Mouse (Mus musculus): ENCODE data around the gene Thpo.

Gene Thpo

DNA sequence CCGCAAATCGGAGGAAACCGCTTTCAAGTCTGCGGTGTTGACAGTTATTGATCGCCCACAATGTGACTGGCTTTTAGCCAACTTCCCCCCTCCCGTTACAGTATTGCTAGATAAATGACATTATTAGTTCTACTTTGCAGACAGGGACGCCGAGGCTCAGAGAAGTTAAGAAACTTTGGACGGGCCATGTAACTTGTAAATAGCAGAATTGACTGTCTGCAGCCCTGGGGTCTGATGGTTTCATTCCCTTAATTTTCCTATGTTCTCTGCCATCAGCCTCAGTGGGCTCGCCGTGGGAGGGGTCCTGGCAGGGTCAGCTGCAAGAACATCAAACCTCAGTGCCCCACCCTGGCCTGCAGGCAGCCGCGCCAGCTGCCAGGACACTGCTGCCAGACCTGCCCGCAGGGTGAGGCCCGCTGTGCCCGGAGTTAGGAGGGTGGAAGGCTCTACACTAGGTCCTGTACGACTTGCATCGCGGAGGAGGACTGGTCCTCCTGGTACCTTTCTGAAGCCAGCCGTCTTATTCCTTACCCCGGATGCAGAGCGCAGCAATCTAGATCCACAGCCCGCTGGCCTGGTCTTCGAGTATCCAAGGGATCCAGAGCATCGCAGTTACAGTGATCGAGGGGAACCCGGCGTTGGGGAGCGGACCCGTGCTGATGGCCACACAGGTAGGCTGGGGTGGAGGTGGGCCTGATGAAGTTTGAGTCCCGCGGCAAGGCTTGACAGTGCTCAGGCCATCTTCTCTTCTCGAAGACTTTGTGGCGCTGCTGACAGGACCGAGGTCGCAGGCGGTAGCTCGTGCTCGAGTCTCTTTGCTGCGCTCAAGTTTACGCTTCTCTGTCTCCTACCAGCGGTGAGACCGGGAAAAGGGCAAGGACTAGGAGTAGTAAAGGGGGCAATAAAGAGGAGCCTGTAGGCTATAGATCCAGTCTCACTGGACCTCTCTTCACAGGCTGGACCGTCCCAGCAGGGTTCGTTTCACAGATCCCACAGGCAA lies at the start of gene Thpo:
Thpo (minus strand) TSS at position 781 of the 1,000 bp plus-strand sequence.
- no peak for DNase-seq (ENCODE audit: low spot score in 2 of 2)

- DNase-seq (ENCODE audit: low spot score in 2 of 2), result no peak
Measured at GRCm38 (mm10) chr16:20783891-20784290, 49.6 kb upstream of the Thpo start.

- DNase-seq (ENCODE audit: low spot score in 2 of 2), result no peak
Measured at GRCm38 (mm10) chr16:20781101-20781630, 46.9 kb upstream of the Thpo start.

DNA sequence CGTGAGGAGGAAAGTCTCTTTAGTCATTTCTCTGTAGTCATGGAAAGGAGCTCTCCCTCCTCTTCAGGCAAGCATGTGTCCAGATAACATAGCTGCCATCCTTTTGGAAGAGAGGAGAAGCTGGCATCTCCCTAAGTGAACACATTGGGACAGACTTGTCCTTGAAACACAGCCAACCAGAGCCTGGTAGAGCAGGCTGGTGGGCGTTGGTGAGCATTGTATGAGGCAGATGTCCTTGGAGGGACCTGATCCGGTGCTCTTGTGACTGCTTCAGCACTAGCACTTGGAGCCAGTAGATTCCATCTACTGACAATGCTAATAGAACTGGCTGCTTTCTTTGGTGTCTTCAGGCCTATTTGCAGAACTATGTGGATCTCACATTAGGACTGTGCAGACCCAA lies 45.5 kb upstream of the Thpo start:
- no peak for DNase-seq (ENCODE audit: low spot score in 2 of 2)

- DNase-seq (ENCODE audit: low spot score in 2 of 2), result no peak
Measured at GRCm38 (mm10) chr16:20775021-20775420, 40.7 kb upstream of the Thpo start.

DNA sequence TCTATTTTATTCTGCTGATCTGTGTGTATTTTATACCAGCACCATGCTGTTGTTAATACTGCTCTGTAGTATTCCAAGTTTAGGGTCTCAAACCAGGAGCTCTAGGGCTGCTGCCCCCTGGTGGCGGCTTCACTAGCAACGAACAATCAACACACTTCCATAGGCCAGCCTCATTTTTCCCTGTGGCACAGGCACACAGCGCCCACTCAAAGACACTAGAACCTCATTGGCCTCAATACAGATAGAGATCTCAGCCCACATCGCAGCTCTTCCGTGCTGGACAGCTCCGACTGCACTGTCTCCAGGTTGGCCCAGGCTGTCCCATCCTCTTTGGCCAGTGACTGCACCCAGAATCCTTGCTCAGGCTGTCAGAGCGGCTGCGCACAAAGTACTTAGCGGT lies 30.9 kb upstream of the Thpo start:
- DNase-seq (ENCODE audit: low spot score in 2 of 2), result no peak

- DNase-seq (ENCODE audit: low spot score in 2 of 2), result no peak
Measured at GRCm38 (mm10) chr16:20761681-20762080, 27.4 kb upstream of the Thpo start.

DNA sequence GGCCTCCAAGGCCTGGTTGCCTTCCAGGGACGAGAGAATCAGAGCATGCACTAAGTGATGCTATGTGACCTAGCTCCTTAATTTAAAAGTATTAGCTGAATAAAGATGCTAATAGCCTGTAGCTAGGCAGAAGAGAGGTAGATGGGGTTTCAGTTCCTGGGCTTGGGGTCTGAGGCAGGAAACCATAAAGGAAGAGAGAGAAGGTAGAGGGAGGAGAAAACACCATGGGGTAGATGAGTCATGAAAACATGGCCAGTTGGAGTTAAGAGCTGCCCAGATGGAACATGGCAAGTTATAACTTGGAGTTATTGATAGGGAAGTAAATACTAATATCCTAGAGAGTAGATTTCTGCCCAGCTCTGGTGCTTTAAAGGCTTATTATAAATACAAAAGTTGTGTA lies 23.1 kb upstream of the Thpo start:
- DNase-seq (ENCODE audit: low spot score in 2 of 2), result no peak

- no peak for DNase-seq (ENCODE audit: low spot score in 2 of 2)
Measured at GRCm38 (mm10) chr16:20756052-20756451, 21.7 kb upstream of the Thpo start.

GRCm38 (mm10) chr16:20750518-20750917 lies 16.2 kb upstream of the Thpo start:
- DNase-seq (ENCODE audit: low spot score in 2 of 2), result peak in 1 of 2 experiments; percentile 23

DNA sequence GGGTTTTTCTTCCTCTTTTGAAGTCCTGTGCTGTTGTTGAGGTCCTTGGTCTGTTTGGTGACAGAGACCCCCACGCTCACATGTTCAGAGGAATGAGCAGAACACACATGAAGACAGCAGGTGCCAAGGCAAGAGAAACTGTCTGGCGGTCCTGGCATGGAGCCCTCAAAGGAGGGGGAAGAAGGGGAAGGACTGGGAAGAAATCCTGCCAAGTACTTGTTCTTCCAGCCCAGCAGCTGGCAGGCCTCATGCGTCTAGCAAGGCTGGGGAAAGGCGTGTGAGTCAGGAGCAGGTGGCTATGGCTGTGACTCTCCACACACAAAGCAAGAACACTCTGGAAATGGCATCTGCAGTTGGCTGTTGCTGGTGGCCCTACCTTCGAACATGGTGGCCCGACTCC lies 12.3 kb upstream of the Thpo start:
- DNase-seq (ENCODE audit: low spot score in 2 of 2), result peak; percentile 77

GRCm38 (mm10) chr16:20739845-20740244 lies 5.5 kb upstream of the Thpo start:
- DNase-seq (ENCODE audit: low spot score in 2 of 2), result no peak

- no peak for DNase-seq (ENCODE audit: low spot score in 2 of 2)
Measured at GRCm38 (mm10) chr16:20736823-20737222, 2.5 kb upstream of the Thpo start.

DNA sequence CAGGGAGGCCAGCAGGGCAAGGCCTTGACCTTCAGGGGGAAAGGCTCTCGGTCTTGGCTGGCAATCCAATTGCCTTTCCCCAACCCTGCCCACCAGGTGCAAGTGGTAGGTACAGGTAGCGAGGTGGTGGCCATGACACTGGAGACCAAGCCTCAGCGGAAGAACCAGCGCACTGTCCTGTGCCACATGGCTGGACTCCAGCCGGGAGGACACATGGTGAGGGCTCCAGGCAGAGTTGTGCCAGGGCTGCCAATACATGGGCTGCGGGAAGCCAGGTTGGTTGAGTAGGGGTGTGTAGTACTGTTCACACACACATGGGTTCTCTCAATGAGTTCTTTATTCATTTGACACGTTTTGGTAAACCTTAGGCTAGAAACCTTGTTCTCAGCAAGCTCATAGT lies 1.9 kb upstream of the Thpo start:
- no peak for DNase-seq (ENCODE audit: low spot score in 2 of 2)

DNA sequence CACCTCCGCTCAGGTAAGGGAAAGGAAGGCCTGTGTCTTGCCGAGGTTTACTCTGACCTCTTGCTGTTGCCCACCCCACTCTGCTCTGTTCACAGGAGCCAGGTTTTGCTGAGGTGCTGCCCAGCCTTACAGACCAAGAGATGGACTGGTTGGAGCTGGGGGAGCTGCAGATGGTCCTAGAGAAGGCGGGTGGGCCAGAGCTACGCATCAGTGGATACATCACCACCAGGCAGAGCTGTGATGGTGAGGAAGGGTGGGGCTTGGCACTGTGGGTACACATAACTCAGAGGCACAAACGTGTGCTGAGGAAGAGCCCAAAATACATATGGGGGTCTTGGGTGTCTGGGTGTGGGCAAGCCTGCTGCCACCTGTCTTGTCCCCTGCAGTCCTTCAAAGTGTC lies 1.3 kb upstream of the Thpo start:
- DNase-seq (ENCODE audit: low spot score in 2 of 2), result no peak

DNA sequence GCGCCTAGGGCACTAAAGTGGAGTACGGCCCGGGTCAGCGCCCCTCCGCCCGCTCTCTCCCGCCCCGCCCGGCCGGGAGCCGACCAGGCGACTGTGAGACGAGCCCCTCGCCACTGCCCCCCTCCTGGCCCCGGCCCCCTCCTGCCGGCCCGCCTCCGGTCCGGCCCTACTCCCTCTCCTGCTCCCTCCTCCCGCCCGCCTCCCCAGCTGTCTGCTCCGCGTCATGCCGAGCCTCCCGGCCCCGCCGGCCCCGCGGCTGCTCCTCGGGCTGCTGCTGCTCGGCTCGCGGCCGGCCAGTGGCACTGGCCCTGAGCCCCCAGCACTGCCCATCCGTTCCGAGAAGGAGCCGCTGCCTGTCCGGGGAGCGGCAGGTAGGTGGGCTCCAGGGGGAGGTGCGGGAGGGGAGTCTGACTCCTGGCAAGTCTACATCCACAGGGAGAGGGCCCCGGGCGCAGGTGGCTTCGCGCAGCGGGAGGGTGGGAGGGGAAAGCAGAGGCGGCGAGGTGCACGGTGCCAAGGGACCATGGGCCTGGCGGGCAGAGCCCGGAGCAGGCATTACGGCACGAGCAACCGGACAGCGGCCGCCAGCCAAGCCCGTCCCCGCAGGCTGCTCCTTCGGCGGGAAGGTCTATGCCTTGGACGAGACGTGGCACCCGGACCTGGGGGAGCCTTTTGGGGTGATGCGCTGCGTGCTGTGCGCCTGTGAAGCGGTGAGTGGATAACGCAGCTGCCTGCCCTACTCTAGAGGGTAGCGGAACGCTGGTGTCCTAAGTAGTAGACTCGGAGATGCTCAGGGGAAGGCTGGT lies 1.2 kb downstream of the Thpo start, which contains the start of gene Chrd:
Chrd (plus strand) TSS at position 203 of the 806 bp plus-strand sequence.
- DNase-seq (ENCODE audit: low spot score in 2 of 2), result peak; percentile 54 to 57

GRCm38 (mm10) chr16:20732251-20732924 lies 1.9 kb downstream of the Thpo start:
- peak in 1 of 2 experiments; percentile 24 for DNase-seq (ENCODE audit: low spot score in 2 of 2)

- DNase-seq (ENCODE audit: low spot score in 2 of 2), result peak; percentile 41 to 66
Measured at GRCm38 (mm10) chr16:20731688-20732087, 2.6 kb downstream of the Thpo start.

DNA sequence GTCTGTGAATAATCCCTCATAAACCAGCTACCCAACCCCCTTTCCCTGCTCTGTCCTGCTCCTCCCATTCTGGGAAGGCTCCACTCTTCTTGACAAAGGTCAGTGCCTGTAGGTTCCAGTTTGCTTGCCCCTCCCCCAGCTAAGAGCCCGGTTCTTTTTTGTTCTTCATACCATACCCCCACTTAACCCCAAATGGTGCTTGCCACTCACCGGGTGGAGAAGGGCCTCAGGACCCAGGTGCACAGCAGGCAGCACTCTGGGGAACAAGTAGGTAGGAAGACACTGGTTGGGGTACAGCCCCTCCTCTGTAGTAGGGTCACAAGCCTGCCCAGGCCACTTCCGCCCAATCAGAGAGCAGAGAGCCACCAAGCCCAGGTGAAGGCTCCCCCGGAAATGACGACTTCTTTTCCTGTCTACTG lies 4.0 kb downstream of the Thpo start:
- DNase-seq (ENCODE audit: low spot score in 2 of 2), result no peak

GRCm38 (mm10) chr16:20726384-20726783 lies 7.9 kb downstream of the Thpo start:
- DNase-seq (ENCODE audit: low spot score in 2 of 2), result no peak

DNA sequence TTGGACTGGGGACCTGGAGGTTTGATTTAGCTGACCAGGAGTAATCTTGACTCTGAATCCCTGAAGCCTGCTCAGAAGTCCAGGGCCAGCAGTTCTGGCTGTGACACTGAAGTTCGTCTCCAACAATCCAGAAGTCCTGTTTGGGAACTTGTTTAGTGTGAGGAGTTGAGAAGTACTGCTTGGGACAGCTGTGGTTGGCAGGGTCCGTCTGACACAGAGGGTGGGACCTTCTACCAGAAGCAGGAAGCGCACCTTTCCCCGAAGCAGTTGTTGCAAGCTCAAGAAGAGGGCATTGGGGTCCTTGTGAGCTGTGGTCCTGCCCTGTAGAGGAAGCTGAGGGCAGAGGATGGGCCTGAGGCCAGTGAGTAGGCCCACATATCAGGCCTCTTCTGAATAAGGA lies 8.6 kb downstream of the Thpo start:
- no peak for DNase-seq (ENCODE audit: low spot score in 2 of 2)

- no peak for DNase-seq (ENCODE audit: low spot score in 2 of 2)
Measured at GRCm38 (mm10) chr16:20725321-20725720, 9.0 kb downstream of the Thpo start.

Data from frontal cortex, postnatal 36 days (tissue).